Mouse (Mus musculus) lung, embryonic 16.5 days (tissue): ENCODE measurements around the gene Zbtb46. TPM values are rescaled to one million over a fixed set of nuclear protein-coding genes. Genes with fewer than 3 reads are reported as not detected.

ENCODE experiments used
- ATAC-seq: fragments of 200-750 bp; cut with Nextera tagmentation; 2 replicates; pipeline ENCODE4 v1.8.0; 2017; ENCODE audit warnings: low read depth, mild to moderate bottlenecking, moderate library complexity
- H3K27ac ChIP-seq: fragments of 300-500 bp; sonication (generic); 2 replicates; pipeline ENCODE4 v1.5.1; 2014; ENCODE audit warnings: mild to moderate bottlenecking, control low read depth, low read length
- H3K27me3 ChIP-seq: fragments of 300-500 bp; sonication (generic); 2 replicates; pipeline ENCODE4 v1.6.1; 2014; ENCODE audit warnings: low read depth, low read length, mixed read lengths; ENCODE audit not compliant: control insufficient read depth, insufficient read depth
- H3K36me3 ChIP-seq: fragments of 300-500 bp; sonication (generic); 2 replicates; pipeline ENCODE4 v1.6.1; 2014; ENCODE audit warnings: low read length; ENCODE audit not compliant: control insufficient read depth, insufficient read depth
- H3K4me1 ChIP-seq: fragments of 300-500 bp; sonication (generic); replicated peaks from 2 replicates; pipeline ENCODE4 v1.6.1; 2014; ENCODE audit warnings: low read length, mixed read lengths; ENCODE audit not compliant: control insufficient read depth, insufficient read depth
- H3K4me2 ChIP-seq: fragments of 300-500 bp; sonication (generic); 2 replicates; pipeline ENCODE4 v1.6.1; 2014; ENCODE audit warnings: low read depth, low read length, control low read depth
- H3K4me3 ChIP-seq: fragments of 300-500 bp; sonication (generic); 2 replicates; pipeline ENCODE4 v1.5.1; 2014; ENCODE audit warnings: mild to moderate bottlenecking, low read length, control low read depth
- H3K9ac ChIP-seq: fragments of 300-500 bp; sonication (generic); 2 replicates; pipeline ENCODE4 v1.6.1; 2014; ENCODE audit warnings: low read length, control low read depth
- H3K9me3 ChIP-seq: fragments of 300-500 bp; sonication (generic); 2 replicates; pipeline ENCODE4 v1.6.1; 2016; ENCODE audit warnings: low read length; ENCODE audit not compliant: control insufficient read depth
- WGBS: fragments of 180-500 bp; shearing (Covaris S2); extraction: QIAGEN DNeasy Blood & Tissue Kit; methylation state at CpG from one replicate; pipeline ENCODE4 v1.1.7; 2014; 5-methylcytosine and 5-hydroxymethylcytosine counted together
- polyA plus RNA-seq: library from polyadenylated mRNA; unstranded; fragments of >200 nt; fragmentation: Nextera tagmentation; extraction: Ambion mirVana; gene quantifications from 2 replicates; pipeline ENCODE4 v1.2.1, GENCODE M21; 2015

The Zbtb46 gene
- polyA plus RNA-seq, 1 experiment from 2014 or later: 15.2 TPM

- Histone ChIP-seq H3K9me3 (no peaks in the 10 kb centered on the region), H3K4me2 (no peak overlapping the region), H3K9ac (no peak overlapping the region), H3K27me3 (no peaks in the 10 kb centered on the region), H3K27ac (no peak overlapping the region), H3K36me3 (peaks cover 5% of the 10 kb centered on the region), H3K4me3 (no peak overlapping the region), H3K4me1 (no peaks in the 10 kb centered on the region)
- ATAC-seq: no peak
- 48% methylated on average over 4 of the region's 4 CpGs for WGBS
Measured at GRCm38 (mm10) chr2:181420426-181420825, 38.8 kb downstream of the Zbtb46 start.

GRCm38 (mm10) chr2:181419359-181419758 is 39.9 kb downstream of the Zbtb46 start:
- Histone ChIP-seq H3K27me3 (no peaks in the 10 kb centered on the region), H3K36me3 (peaks cover 5% of the 10 kb centered on the region), H3K9ac (no peak overlapping the region), H3K9me3 (no peaks in the 10 kb centered on the region), H3K4me2 (no peak overlapping the region), H3K4me1 (no peaks in the 10 kb centered on the region), H3K27ac (no peak overlapping the region), H3K4me3 (no peak overlapping the region)
- 67% methylated on average over 7 of the region's 7 CpGs for WGBS
- ATAC-seq: no peak

GRCm38 (mm10) chr2:181415945-181416344 is 43.3 kb downstream of the Zbtb46 start:
- Histone ChIP-seq H3K9ac (no peak overlapping the region), H3K27me3 (no peaks in the 10 kb centered on the region), H3K27ac (no peak overlapping the region), H3K4me3 (no peak overlapping the region), H3K4me1 (no peaks in the 10 kb centered on the region), H3K4me2 (no peak overlapping the region), H3K9me3 (no peaks in the 10 kb centered on the region), H3K36me3 (no peaks in the 10 kb centered on the region)
- no peak for ATAC-seq
- WGBS: 36% methylated on average over 3 of the region's 3 CpGs

GRCm38 (mm10) chr2:181413141-181413540 is 46.1 kb downstream of the Zbtb46 start:
- no peaks in the 10 kb centered on the region for H3K4me1 ChIP-seq
- no peak overlapping the region for H3K9ac ChIP-seq
- H3K27me3 ChIP-seq: no peaks in the 10 kb centered on the region
- H3K27ac ChIP-seq: no peak overlapping the region
- no peak overlapping the region for H3K4me2 ChIP-seq
- H3K4me3 ChIP-seq: no peak overlapping the region
- H3K9me3 ChIP-seq: no peaks in the 10 kb centered on the region
- WGBS: 39% methylated on average over 2 of the region's 2 CpGs
- H3K36me3 ChIP-seq: no peaks in the 10 kb centered on the region
- ATAC-seq: no peak

GRCm38 (mm10) chr2:181410760-181411473 is 48.3 kb downstream of the Zbtb46 start:
- ATAC-seq: peak; percentile 69
- Histone ChIP-seq H3K4me1 (no peaks in the 10 kb centered on the region), H3K9ac (no peak overlapping the region), H3K9me3 (no peaks in the 10 kb centered on the region), H3K27me3 (no peaks in the 10 kb centered on the region), H3K4me2 (no peak overlapping the region), H3K36me3 (no peaks in the 10 kb centered on the region), H3K27ac (no peak overlapping the region), H3K4me3 (no peak overlapping the region)
- WGBS: 50% methylated on average over 4 of the region's 4 CpGs

GRCm38 (mm10) chr2:181409643-181410042 is 49.6 kb downstream of the Zbtb46 start:
- Histone ChIP-seq H3K27me3 (no peaks in the 10 kb centered on the region), H3K4me3 (no peak overlapping the region), H3K36me3 (no peaks in the 10 kb centered on the region), H3K27ac (no peak overlapping the region), H3K9ac (no peak overlapping the region), H3K4me2 (no peak overlapping the region), H3K9me3 (no peaks in the 10 kb centered on the region), H3K4me1 (no peaks in the 10 kb centered on the region)
- 76% methylated on average over 7 of the region's 7 CpGs for WGBS
- no peak for ATAC-seq

- no peaks in the 10 kb centered on the region for H3K9me3 ChIP-seq
- no peak overlapping the region for H3K4me3 ChIP-seq
- no peak overlapping the region for H3K27ac ChIP-seq
- no peaks in the 10 kb centered on the region for H3K4me1 ChIP-seq
- no peak for ATAC-seq
- 80% methylated on average over 3 of the region's 3 CpGs for WGBS
- no peak overlapping the region for H3K9ac ChIP-seq
- H3K36me3 ChIP-seq: no peaks in the 10 kb centered on the region
- no peak overlapping the region for H3K4me2 ChIP-seq
- no peaks in the 10 kb centered on the region for H3K27me3 ChIP-seq
Measured at GRCm38 (mm10) chr2:181403722-181404121, 55.5 kb downstream of the Zbtb46 start.

- H3K9ac ChIP-seq: no peak overlapping the region
- H3K36me3 ChIP-seq: no peaks in the 10 kb centered on the region
- no peak for ATAC-seq
- no peaks in the 10 kb centered on the region for H3K9me3 ChIP-seq
- peaks cover 5% of the 10 kb centered on the region for H3K4me1 ChIP-seq
- H3K27me3 ChIP-seq: no peaks in the 10 kb centered on the region
- H3K27ac ChIP-seq: no peak overlapping the region
- no peak overlapping the region for H3K4me2 ChIP-seq
- H3K4me3 ChIP-seq: no peak overlapping the region
- WGBS: 10% methylated on average over 1 of the region's 1 CpGs
Measured at GRCm38 (mm10) chr2:181401497-181401896, 57.7 kb downstream of the Zbtb46 start.

- no peaks in the 10 kb centered on the region for H3K36me3 ChIP-seq
- peaks cover 5% of the 10 kb centered on the region for H3K4me1 ChIP-seq
- no peak overlapping the region; the same call in 1 of the 2 replicates for H3K9ac ChIP-seq
- H3K27me3 ChIP-seq: no peaks in the 10 kb centered on the region
- no peaks in the 10 kb centered on the region for H3K9me3 ChIP-seq
- WGBS: 63% methylated on average over 5 of the region's 5 CpGs
- H3K4me3 ChIP-seq: no peak overlapping the region
- no peak overlapping the region for H3K4me2 ChIP-seq
- ATAC-seq: peak; percentile 51
- no peak overlapping the region for H3K27ac ChIP-seq
Measured at GRCm38 (mm10) chr2:181397207-181397761, 61.9 kb downstream of the Zbtb46 start.
